ENCODE assay signal across 13 mouse cellular contexts in the genomic region with DNA sequence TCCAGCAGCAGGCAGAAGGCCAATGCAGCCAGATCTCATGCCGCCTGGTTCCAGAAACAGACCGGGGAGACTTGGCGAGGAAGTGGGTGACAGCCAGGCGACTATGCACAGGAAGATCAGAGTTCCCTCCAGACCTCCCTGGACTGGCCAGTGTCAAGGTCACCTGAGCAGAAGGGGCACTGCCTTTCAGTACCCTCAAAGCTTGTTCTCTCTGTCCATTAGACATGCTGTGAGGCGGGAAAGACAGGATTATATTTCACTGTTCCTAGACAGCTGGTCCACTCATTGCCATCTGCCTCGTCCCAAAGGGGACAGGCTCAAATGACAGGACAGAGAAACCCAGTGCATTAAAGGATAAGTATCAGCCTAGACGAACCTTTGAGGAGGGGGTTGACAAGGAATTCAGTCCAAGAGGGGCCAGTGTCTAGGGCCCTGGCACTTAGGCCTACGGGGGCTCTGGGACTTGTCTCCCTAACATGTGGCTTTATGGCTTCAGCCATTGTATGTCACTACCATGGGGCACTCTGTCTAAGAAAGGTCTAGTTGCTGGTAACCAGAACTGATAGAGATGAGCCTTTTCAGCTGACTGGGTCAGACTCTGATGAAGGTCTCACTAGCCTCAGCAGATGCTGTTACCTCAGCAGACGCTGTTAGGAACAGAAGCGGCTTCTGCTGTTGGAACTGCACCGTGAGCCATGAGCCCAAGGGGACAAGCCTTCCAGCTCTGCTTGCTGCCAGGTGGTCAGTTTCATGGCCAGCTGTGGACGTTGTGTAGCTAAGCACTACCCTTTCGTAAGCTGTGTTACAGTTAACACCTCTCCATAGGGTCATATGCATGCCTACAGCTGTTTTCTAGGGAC. TPM values are rescaled to one million over a fixed set of nuclear protein-coding genes. Genes with fewer than 3 reads are reported as not detected.
DNase-seq lines count a peak whose midpoint lies in the region; ATAC-seq and TF ChIP-seq lines count a peak whose summit lies in the region.
"Had no signal": no experiment of that assay in that cellular context is flagged by ENCODE, and none has a peak within 500 bp of the region (broad histone marks: within the 10 kb centered on the region; RNA-seq: fewer than 3 reads in every experiment).

No protein-coding gene starts in this region.

- H3K27ac ChIP-seq in heart, embryonic 10.5 days = peak overlapping the region; percentile 52; the same call in 1 of the 2 replicates
- peak overlapping the region; percentile 54 for H3K27ac ChIP-seq in hindbrain, postnatal 0 days
- H3K27ac ChIP-seq in liver, embryonic 11.5 days (ENCODE audit: low read depth, low read length) = no peak overlapping the region

- no peaks in the 10 kb centered on the region for H3K9me3 ChIP-seq in heart, embryonic 10.5 days
- H3K9me3 ChIP-seq in hindbrain, postnatal 0 days (ENCODE audit: low read length) = no peaks in the 10 kb centered on the region
- H3K9me3 ChIP-seq in liver, embryonic 11.5 days (ENCODE audit: control insufficient read depth, low read length) = no peaks in the 10 kb centered on the region

- ATAC-seq in hindbrain, postnatal 0 days = peak; percentile 80
- ATAC-seq in liver, embryonic 11.5 days (replicated peaks; ENCODE audit: low FRiP score) = no peak
- ATAC-seq: Patski had no signal

- H3K36me3 ChIP-seq in heart, embryonic 10.5 days = no peaks in the 10 kb centered on the region
- H3K36me3 ChIP-seq in hindbrain, postnatal 0 days (ENCODE audit: insufficient read depth, low read length) = no peaks in the 10 kb centered on the region
- no peaks in the 10 kb centered on the region for H3K36me3 ChIP-seq in liver, embryonic 11.5 days (ENCODE audit: control insufficient read depth, insufficient read depth, low read length)

- peaks cover 24% of the 10 kb centered on the region for H3K4me1 ChIP-seq in heart, embryonic 10.5 days
- H3K4me1 ChIP-seq in hindbrain, postnatal 0 days (ENCODE audit: insufficient read depth, low read length) = no peaks in the 10 kb centered on the region
- peaks cover 2% of the 10 kb centered on the region for H3K4me1 ChIP-seq in liver, embryonic 11.5 days (replicated peaks; ENCODE audit: control insufficient read depth, insufficient read depth, low read length)

- no peak for DNase-seq in heart, embryonic 10.5 days (ENCODE audit: low spot score)
- no peak for DNase-seq in heart, adult 11 months
- DNase-seq in brain, adult 2 months (ENCODE audit: low read depth, low spot score) = peak; percentile 54
- DNase-seq in embryo, embryonic 10 days (ENCODE audit: low spot score) = peak; percentile 28
- peak; percentile 73 for DNase-seq in hindbrain, postnatal 0 days (ENCODE audit: low spot score)
- no peak for DNase-seq in urinary bladder, adult 18-20 months (ENCODE audit: low spot score in 2 of 2)
- no peak for DNase-seq in liver, embryonic 11.5 days (ENCODE audit: low spot score)
- DNase-seq in frontal cortex, postnatal 36 days (ENCODE audit: low spot score in 2 of 2) = no peak
- DNase-seq: heart, postnatal 36 days; layer of hippocampus, adult 9-11 months; right cerebral cortex, postnatal 14 days had no signal

- H3K9ac ChIP-seq in hindbrain, postnatal 0 days (replicated peaks; ENCODE audit: low read length) = no peak overlapping the region
- H3K9ac ChIP-seq in liver, embryonic 11.5 days (ENCODE audit: low read depth, low read length) = no peak overlapping the region

- no peaks in the 10 kb centered on the region for H3K27me3 ChIP-seq in heart, embryonic 10.5 days (ENCODE audit: insufficient read depth, poor library complexity, severe bottlenecking)
- H3K27me3 ChIP-seq in hindbrain, postnatal 0 days (ENCODE audit: insufficient read depth, low read length) = no peaks in the 10 kb centered on the region
- no peaks in the 10 kb centered on the region for H3K27me3 ChIP-seq in liver, embryonic 11.5 days (replicated peaks; ENCODE audit: control insufficient read depth, insufficient read depth, low read length)
- H3K27me3 ChIP-seq: Patski had no signal

- no peak overlapping the region for H3K4me3 ChIP-seq in heart, embryonic 10.5 days
- no peak overlapping the region for H3K4me3 ChIP-seq in hindbrain, postnatal 0 days (ENCODE audit: low read length)
- H3K4me3 ChIP-seq in liver, embryonic 11.5 days (ENCODE audit: low read depth, low read length) = no peak overlapping the region
- H3K4me3 ChIP-seq: erythroblast, embryonic 14.5 days had no signal

- no peak overlapping the region for H3K4me2 ChIP-seq in hindbrain, postnatal 0 days (ENCODE audit: low read depth, low read length)
- no peak overlapping the region for H3K4me2 ChIP-seq in liver, embryonic 11.5 days

- WGBS in heart, embryonic 10.5 days = 69% methylated on average over 13 of the region's 13 CpGs
- 45% methylated on average over 13 of the region's 13 CpGs for WGBS in hindbrain, postnatal 0 days
- 71% methylated on average over 13 of the region's 13 CpGs for WGBS in liver, embryonic 11.5 days

- TF ChIP-seq CTCF in hindbrain, postnatal 0 days (IDR thresholded peaks at IDR 0.05; ENCODE audit: low read depth) = no peak

RNA-seq across cellular contexts. Expression of gene Mreg, which starts 40.9 kb away (rescaled TPM):
- 4.0 and 4.2 TPM in 2 replicates for polyA plus RNA-seq in heart, embryonic 10.5 days (2016; fragmentation: Nextera tagmentation; extraction: Ambion mirVana)
- total RNA-seq in hindbrain, postnatal 0 days (2014; rRNA removed) = 2.1 and 2.7 TPM in 2 replicates
- 3.9 and 4.4 TPM in 2 replicates for polyA plus RNA-seq in hindbrain, postnatal 0 days (2015; fragmentation: Nextera tagmentation; extraction: Ambion mirVana)
- polyA plus RNA-seq in liver, embryonic 11.5 days (2014; fragmentation: Nextera tagmentation; extraction: Ambion mirVana) = 6.8 and 7.1 TPM in 2 replicates

Comparison
In these comparisons a context has a peak if more than half of its experiments do, and no peak if none do; other contexts are left out.
1. DNase-seq: peak in brain, adult 2 months (single experiment), embryo, embryonic 10 days (single experiment) and hindbrain, postnatal 0 days (single experiment); none in heart, embryonic 10.5 days (single experiment), heart, adult 11 months (single experiment), urinary bladder, adult 18-20 months (0 of 2), liver, embryonic 11.5 days (single experiment) and frontal cortex, postnatal 36 days (0 of 2).